Mouse (Mus musculus): ENCODE measurements around the gene Chdh. TPM values are rescaled to one million over a fixed set of nuclear protein-coding genes. Genes with fewer than 3 reads are reported as not detected.

Chdh gene
- total and polyA plus RNA-seq, 3 experiments: not detected

DNA sequence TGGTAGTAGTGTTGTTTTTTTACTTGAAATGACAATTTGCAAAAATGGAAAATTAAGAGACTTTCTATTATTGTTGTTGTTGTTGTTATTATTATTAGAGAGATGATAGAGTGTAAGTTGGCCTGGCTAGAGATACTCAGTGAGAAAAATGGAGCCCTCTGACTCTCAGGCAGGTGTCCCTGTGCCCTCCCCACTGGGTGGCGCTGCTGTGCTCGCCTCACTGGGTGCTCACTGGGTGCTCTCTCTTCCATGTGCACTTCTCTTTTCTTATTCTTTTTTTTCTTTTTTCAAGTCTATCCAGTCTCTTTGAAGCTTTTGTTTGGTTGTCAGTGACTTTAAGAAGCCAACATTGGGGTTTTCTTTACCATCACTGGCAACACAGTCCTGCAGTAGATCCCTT, 18.6 kb downstream of the Chdh start:
- H3K36me3 ChIP-seq (replicated peaks in 1 of 2; ENCODE audit: control insufficient read depth in 1 of 2, insufficient read depth in 1 of 2, low read length in 1 of 2): no peaks in the 10 kb centered on the region
- H3K9ac ChIP-seq (ENCODE audit: insufficient read depth, low read depth): no peak overlapping the region
- peak; percentile 53 for TF ChIP-seq RAD21 (IDR thresholded peaks at IDR 0.05; ENCODE audit: low read depth, low read length)
- TF ChIP-seq ELF1 (IDR thresholded peaks at IDR 0.05; ENCODE audit: low read depth, low read length): no peak
- TF ChIP-seq POLR2AphosphoS2 (IDR thresholded peaks at IDR 0.05; ENCODE audit: low read depth, low read length): no peak
- no peak for TF ChIP-seq NELFE (IDR thresholded peaks at IDR 0.05; ENCODE audit: low read depth, low read length)
- TF ChIP-seq SMC3 (IDR thresholded peaks at IDR 0.05; ENCODE audit: low read depth, low read length): peak; percentile 68
- TF ChIP-seq CTCF (conservative IDR thresholded peaks at IDR 0.05 in 1 of 2, IDR thresholded peaks at IDR 0.05 in 1 of 2; ENCODE audit: low read depth in 2 of 2, low read length in 2 of 2): peak; percentile 57 to 76
- no peak overlapping the region for H3K27ac ChIP-seq (ENCODE audit: insufficient read depth, low read depth)
- H3K4me3 ChIP-seq (replicated peaks in 1 of 3; ENCODE audit: low read depth in 2 of 3, low read length in 2 of 3, poor library complexity in 1 of 3): no peak overlapping the region
- DNase-seq (ENCODE audit: extremely low read depth): peak; percentile 59
- peaks cover 0 to 10% of the 10 kb centered on the region in 2 experiments; a peak in 1 of 4 replicates for H3K4me1 ChIP-seq (ENCODE audit: control insufficient read depth in 1 of 2, insufficient read depth in 2 of 2)
- H3K79me2 ChIP-seq (replicated peaks; ENCODE audit: control insufficient read depth, extremely low read depth, insufficient read depth, poor library complexity, severe bottlenecking): no peaks in the 10 kb centered on the region
- H3K4me2 ChIP-seq (ENCODE audit: insufficient read depth, low read depth, poor library complexity, severe bottlenecking): no peak overlapping the region
- dilution Hi-C loops (cut with MboI; ENCODE audit: extremely low pct_ligation_motif_present, extremely low pct_unique_long_range_greater_than_20kb, low sequenced_read_pairs): no loop called here
- in situ Hi-C loops (cut with MboI; ENCODE audit: low pct_ligation_motif_present, low pct_unique_long_range_greater_than_20kb, low sequenced_read_pairs): no loop called here
- no peaks in the 10 kb centered on the region for H3K9me3 ChIP-seq (replicated peaks; ENCODE audit: low read length)
- H3K27me3 ChIP-seq (replicated peaks): no peaks in the 10 kb centered on the region

DNA sequence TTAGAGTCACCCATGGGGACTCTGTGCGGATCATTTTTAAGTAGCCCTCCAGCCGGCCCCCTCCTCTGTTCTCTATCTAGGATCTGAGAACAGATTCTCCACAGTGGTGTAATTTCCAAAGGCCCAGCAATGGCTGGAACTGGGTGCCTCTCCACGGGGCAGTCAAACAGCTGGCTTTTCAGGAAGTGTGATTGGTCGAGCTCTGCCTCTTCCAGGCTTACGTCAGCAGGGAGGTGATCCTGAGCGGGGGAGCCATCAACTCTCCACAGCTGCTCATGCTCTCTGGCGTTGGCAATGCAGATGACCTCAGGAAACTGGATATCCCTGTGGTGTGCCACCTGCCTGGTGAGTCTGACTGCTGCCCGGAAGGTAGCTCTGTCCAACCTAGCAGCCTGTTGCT, 24.6 kb downstream of the Chdh start:
- TF ChIP-seq KAT2A (IDR thresholded peaks at IDR 0.05; ENCODE audit: insufficient replicate concordance, low read length) (no peak), JUND (conservative IDR thresholded peaks at IDR 0.05; ENCODE audit: low read depth, low read length) (no peak), POLR2AphosphoS2 (IDR thresholded peaks at IDR 0.05; ENCODE audit: low read depth, low read length) (no peak), MAZ (IDR thresholded peaks at IDR 0.05; ENCODE audit: low read depth, low read length) (no peak), USF1 (IDR thresholded peaks at IDR 0.05; ENCODE audit: low read depth, low read length) (no peak), SMC3 (IDR thresholded peaks at IDR 0.05; ENCODE audit: low read depth, low read length) (no peak), GABPA (IDR thresholded peaks at IDR 0.05; ENCODE audit: insufficient replicate concordance, low read depth, low read length) (no peak), NRF1 (IDR thresholded peaks at IDR 0.05; ENCODE audit: low read depth, low read length) (no peak), UBTF (IDR thresholded peaks at IDR 0.05; ENCODE audit: low read depth, low read length) (no peak), CHD2 (IDR thresholded peaks at IDR 0.05; ENCODE audit: low read length) (no peak), ZKSCAN1 (IDR thresholded peaks at IDR 0.05; ENCODE audit: borderline replicate concordance, low read depth, low read length) (no peak), BHLHE40 (IDR thresholded peaks at IDR 0.05; ENCODE audit: low read depth, low read length) (no peak), IRF4 (IDR thresholded peaks at IDR 0.05; ENCODE audit: low read depth, low read length) (no peak), NELFE (IDR thresholded peaks at IDR 0.05; ENCODE audit: low read depth, low read length) (no peak), RAD21 (IDR thresholded peaks at IDR 0.05; ENCODE audit: low read depth, low read length) (no peak)
- no peaks in the 10 kb centered on the region for H3K79me2 ChIP-seq (replicated peaks; ENCODE audit: control insufficient read depth, extremely low read depth, insufficient read depth, poor library complexity, severe bottlenecking)
- no peak overlapping the region for H3K9ac ChIP-seq (ENCODE audit: insufficient read depth, low read depth)
- peaks cover 0 to 14% of the 10 kb centered on the region in 2 experiments; a peak in 2 of 4 replicates for H3K4me1 ChIP-seq (ENCODE audit: control insufficient read depth in 1 of 2, insufficient read depth in 2 of 2)
- no peaks in the 10 kb centered on the region for H3K27me3 ChIP-seq (replicated peaks)
- H3K9me3 ChIP-seq (replicated peaks; ENCODE audit: low read length): no peaks in the 10 kb centered on the region
- no peak overlapping the region for H3K27ac ChIP-seq (ENCODE audit: insufficient read depth, low read depth)
- H3K4me3 ChIP-seq (replicated peaks in 1 of 3; ENCODE audit: low read depth in 2 of 3, low read length in 2 of 3, poor library complexity in 1 of 3): no peak overlapping the region
- no peak for DNase-seq (ENCODE audit: extremely low read depth)
- dilution Hi-C loops (cut with MboI; ENCODE audit: extremely low pct_ligation_motif_present, extremely low pct_unique_long_range_greater_than_20kb, low sequenced_read_pairs) (no loop called here), in situ Hi-C loops (cut with MboI; ENCODE audit: low pct_ligation_motif_present, low pct_unique_long_range_greater_than_20kb, low sequenced_read_pairs) (no loop called here)
- H3K36me3 ChIP-seq (replicated peaks in 1 of 2; ENCODE audit: control insufficient read depth in 1 of 2, insufficient read depth in 1 of 2, low read length in 1 of 2): no peaks in the 10 kb centered on the region
- no peak overlapping the region for H3K4me2 ChIP-seq (ENCODE audit: insufficient read depth, low read depth, poor library complexity, severe bottlenecking)

All from CH12.LX (cell line).